Mouse (Mus musculus) layer of hippocampus, adult 9-11 months (tissue): ENCODE measurements around the gene D5Ertd579e.

ENCODE experiments used
- DNase-seq: peaks from one replicate; pipeline ENCODE4 v3.0.0; 2022

D5Ertd579e gene

DNA sequence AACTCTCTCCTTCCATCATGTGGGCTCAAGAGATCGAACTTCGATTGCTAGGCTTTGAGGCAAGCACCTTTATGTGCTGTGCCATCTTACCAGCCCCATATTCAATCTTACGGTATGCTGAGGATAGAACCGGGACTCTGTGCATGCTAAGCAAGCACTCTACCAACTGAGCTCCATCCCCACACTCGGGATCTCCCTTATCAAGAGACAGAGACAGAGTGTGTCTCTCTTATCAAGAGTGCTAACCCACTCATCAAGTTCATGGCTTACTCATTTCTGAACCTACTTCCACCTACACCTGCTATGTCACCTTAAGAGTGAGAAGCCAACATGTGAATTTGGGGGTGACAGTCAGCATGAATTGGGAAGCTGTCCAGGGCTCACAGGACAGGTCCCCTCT is 24.4 kb upstream of the D5Ertd579e start:
- no peak for DNase-seq

DNA sequence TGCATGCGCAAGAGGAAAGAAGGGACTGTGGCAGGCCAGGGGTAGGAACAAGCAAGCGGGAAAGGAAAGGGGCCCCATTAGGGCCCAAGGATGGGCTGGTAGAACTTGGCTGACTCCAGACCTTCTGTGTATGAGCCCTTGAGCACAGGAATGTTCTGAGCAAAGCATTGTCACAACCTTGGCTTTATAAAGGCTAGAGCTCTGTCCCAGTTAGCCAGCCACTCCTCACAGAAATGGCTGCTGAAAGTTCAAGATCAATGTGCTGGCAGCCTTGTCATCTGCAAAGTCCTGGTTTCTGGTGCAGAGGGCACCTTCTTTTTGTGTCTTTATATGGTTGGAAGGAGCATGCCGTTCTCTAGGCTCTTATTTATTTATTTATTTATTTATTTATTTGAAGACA is 23.8 kb upstream of the D5Ertd579e start:
- no peak for DNase-seq

- DNase-seq: no peak
Measured at GRCm38 (mm10) chr5:36719135-36719534, 23.3 kb upstream of the D5Ertd579e start.

- DNase-seq: no peak
Measured at GRCm38 (mm10) chr5:36717889-36718288, 22.1 kb upstream of the D5Ertd579e start.

DNA sequence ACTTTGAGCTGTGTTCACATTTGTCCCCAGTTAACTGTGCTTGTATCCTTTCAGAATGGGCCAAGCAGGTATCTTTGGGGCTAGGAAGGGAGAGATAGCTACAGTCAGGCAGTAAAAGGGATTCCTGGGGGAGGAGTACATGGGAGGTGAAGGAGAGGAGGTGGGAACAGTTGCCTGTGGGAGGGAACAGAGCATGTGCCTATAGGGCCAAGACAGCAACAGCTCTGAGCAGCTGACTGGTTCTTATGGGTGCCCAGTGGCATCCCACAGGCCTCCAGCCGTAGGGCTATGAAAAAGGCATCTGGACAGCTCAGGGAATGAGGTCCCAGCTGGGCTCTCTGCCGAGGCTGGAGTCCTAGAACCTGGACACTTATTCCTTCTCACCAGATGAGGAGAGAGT is 21.0 kb upstream of the D5Ertd579e start:
- no peak for DNase-seq

GRCm38 (mm10) chr5:36714832-36715231 is 19.0 kb upstream of the D5Ertd579e start:
- DNase-seq: no peak

DNA sequence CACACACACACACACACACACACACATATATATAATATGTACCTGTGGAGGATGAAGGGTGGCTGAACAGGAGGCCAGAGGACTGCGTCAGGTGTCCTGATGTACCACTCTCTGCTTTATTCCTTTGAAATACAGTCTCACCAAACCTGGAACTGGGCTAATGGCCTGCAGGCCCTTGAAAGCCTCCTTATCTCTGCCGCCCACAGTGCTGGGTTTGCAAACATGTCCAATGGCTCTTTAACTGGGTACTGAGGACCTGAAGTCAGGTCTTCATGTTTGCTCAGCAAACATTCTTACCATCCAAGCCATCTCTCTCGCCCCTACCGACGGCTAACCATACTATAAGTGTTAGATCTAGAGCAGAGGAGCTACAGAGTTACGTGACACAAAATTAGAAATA is 17.9 kb upstream of the D5Ertd579e start:
- DNase-seq: no peak

DNA sequence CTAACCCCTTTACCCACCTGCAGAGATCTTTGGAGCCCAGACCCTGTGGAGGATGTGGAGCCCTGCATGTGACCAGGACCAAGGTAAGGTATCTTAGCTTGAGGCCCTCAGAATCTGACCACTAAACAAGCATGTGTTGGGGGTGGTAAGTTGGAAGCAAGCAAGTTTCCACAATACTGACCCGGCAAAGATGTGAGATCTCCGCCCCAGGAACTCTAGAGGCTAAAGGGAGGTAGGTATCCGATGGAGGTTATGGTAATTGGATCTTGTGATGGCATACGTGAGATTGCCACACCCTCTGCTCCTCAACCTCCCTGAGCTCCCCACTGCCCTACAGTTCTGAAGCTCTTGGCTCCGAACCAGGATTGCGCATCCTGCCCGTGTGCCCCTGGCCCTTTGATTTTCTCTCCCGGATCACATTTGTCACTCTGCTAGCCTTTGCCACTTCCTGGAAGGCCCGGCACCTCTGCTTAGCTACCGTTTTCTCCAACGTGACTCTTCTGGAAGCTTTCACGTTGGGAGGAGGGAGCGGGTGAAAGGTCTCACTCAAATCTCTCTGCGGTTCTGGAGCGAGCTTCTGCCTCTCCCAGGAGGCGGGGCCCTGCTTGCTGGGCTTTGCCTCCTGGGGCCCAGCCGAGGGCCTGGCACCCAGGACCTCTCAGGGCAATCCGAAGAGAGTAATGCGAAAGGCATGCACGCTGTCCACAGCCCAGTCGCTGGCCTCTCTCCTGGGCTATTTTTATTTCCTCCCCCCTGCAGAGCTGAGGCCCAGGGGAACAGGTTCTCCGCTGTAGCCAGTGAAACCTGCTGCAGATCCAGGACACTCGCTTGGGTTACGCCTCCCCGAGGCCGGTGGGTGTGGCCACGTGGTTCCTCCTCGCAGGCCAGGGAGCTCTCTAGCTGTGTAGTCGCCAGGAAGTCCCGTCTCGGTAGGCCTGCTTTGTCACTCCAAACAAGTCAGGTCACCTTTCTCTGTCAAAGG is 17.0 kb upstream of the D5Ertd579e start:
- peak; percentile 61 for DNase-seq

GRCm38 (mm10) chr5:36711863-36712262 is 16.0 kb upstream of the D5Ertd579e start:
- DNase-seq: no peak

- DNase-seq: no peak
Measured at GRCm38 (mm10) chr5:36705792-36706191, 10.0 kb upstream of the D5Ertd579e start.

GRCm38 (mm10) chr5:36705390-36705789 is 9.6 kb upstream of the D5Ertd579e start:
- no peak for DNase-seq

DNA sequence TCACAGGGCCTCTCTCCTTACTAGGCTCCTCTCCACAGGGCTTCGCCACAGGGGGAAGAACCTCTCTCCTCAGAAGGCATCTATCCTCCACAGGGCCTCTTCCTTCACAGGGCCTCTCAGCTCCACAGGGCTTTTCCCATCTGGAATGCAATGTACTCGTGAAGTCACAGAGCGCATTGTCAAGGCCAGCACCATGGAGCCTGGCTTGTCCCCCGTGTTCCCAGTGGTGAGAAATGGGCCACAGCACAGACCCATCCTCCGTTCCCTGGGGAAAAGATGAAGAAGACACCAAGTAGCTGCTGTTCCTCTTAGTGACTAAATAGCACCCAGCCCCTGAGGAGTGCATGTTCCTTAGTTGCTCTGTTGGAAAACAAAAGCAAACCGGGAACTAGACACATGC is 8.9 kb upstream of the D5Ertd579e start:
- no peak for DNase-seq

DNA sequence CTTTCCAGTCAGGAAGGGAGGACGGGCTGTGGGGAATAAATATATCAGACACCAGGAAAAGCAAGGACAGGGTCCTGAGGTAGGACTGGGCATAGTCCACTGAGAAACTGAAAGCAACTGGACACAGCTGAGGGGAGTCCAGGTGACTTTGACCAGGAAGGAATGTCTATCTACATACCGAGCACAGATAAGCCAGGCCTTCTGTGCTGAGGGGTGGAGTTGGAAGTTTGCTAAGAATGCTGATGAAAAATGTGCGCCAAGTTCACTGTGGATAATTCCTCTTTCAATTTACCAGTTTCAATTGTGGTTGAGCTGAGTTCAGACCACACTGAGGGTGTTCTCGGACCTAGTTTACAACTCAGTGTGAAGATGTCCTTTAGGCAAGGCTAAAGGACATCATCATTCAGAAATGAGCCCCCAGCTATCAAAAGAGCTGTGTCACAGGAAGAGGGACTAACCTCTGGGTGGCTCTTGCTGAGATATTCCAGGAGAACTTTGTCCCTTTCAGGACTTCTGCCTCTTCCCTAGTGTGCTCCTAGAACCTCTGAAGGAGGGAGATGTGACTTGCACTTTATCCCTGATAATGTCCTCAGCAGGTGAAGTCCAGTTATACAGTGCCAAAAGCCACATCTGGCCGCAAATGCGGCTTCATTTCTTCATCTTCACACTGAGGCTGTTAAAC is 5.3 kb upstream of the D5Ertd579e start:
- DNase-seq: no peak

- DNase-seq: no peak
Measured at GRCm38 (mm10) chr5:36698689-36699088, 2.9 kb upstream of the D5Ertd579e start.

GRCm38 (mm10) chr5:36698067-36698670 is 2.3 kb upstream of the D5Ertd579e start:
- DNase-seq: no peak

DNA sequence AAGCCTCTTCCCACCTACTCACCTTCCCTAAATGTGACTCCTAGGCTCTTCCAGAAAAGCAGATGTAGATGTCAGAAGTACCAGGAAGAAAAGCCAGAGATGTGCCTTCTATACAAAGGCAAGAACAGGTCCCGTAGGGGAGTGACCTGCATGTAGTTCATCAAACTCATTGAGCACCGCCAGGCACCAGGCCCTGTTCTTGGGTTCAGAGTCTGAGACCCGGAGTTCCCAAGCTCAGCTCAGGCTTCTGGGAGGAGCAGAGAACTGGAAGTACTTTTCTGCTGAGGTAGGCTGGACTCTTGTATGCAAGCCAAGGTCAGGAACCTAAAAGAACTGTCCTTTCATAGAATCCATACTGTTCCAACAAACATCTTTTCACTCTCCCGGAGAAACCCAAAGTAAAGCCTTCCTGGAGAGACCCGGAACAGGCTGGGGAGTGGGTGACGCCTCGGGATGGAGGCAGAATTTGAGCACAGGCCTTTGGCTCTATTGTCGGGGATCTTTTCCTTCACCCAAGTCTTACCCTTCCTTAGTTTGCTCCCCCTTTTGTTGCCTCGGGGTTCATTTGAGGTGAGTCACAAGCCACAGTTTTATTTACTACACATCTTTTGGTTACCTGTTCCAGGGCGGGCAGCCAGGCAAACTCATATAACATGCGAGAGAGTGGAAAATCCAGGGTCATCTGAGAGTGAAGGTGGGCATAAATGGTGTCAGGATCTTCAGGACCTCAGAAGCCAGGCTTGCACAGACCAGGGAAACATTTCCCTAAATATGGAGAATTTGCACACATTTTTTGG is 878 bp upstream of the D5Ertd579e start:
- DNase-seq: no peak

- no peak for DNase-seq
Measured at GRCm38 (mm10) chr5:36695005-36695404, 819 bp downstream of the D5Ertd579e start.

DNA sequence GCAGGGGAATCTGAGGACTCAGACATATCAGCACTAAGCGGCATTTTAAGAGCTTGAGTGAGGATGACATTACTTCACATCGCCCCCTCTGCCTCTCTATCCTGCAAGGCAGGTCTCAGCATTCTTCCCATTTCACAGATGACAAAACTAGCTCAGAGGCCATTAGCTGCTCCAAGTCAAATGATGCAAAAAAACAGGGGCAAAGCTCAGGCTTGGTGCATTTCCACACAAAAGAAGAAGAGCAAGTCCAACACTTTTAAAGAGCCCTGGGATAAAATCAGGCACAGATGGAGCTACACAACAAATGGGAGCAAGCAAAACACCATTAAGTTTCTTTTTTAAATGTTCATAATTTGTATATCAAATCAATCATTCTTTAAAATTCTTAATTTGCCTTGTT is 2.2 kb downstream of the D5Ertd579e start:
- no peak for DNase-seq

DNA sequence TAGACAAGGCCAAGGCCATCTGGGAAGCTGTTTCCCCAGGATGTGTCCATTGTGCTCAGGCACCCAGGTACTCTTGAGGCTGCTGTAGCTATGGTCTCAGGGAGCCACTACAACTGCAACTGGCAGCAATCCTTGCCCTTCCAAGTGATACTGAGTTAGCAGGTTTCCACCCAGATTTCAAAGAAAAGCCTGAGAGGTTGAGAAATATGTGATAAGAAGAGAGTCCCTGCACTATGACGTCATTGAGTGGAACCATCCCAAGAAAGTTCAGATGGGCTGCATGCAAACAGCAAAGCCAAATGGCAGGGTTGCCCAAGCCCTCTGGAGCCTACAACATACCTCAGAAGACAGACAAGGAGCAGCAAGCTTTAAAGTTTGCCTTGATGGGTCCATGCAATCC is 4.4 kb downstream of the D5Ertd579e start:
- DNase-seq: no peak

GRCm38 (mm10) chr5:36685170-36685569 is 10.7 kb downstream of the D5Ertd579e start:
- DNase-seq: no peak

DNA sequence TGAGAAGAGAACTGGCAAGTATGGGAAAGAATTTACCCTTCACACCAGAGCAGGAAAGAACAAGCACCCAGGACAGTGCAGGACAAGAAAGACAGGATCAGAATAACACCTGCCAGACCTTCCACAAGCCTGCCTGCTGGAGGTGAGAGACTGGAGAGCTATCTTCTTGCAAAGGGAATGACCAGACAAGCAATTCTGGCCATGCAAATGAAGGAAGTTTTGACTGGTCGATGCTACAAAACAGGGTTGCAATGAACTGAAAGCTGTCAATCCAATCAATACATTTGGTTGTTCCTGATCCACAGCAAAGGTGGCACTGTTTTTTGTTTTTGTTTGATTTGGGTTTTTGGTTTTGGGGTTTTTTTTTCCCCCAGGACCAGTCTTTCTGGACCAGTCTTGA is 12.2 kb downstream of the D5Ertd579e start:
- no peak for DNase-seq

DNA sequence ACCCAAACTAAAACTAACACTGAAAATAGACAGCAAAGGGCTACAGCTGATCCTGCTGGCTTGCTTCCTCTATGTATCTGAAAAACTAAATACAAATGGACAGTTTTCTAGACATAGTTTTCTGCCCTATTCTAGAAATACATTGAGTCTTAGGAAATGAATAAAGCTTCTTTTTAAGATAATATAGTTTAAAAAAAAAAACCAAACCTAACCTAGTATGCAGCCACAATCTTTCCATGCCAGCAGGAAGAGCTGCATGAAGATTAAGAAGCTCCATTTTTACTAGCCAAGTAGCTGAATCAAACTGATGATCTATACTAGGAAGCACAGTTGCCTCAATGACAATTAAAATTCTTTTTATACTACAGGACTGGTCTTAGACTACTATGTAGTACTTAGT is 14.6 kb downstream of the D5Ertd579e start:
- no peak for DNase-seq
